Mouse (Mus musculus): ENCODE data around the gene Egfl7. TPM values are rescaled to one million over a fixed set of nuclear protein-coding genes. Genes with fewer than 3 reads are reported as not detected.

The Egfl7 gene
- polyA plus RNA-seq, 1 experiment, result 5.6 TPM

DNA sequence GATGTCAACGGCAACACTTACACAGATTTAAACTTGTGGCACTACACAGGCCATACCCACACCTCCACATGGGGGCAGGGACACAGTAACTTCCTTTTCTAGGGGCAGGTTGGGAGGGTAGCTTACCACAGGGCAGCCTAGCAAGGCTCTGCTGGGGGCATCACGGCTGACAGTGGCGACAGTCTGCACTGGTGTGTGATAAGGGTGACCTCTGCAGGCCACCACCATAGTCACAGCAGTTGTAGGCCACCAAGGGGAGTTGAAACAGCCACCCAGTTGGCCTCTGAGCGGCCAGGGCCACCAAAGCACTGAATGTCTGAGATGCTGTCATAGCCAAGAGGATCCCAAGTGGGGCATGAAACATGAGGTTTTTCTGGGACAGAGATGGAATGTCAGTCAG lies 13.6 kb upstream of the Egfl7 start:
- peaks cover 11% of the 10 kb centered on the region for H3K27me3 ChIP-seq (ENCODE audit: control insufficient read depth, insufficient read depth, insufficient read length)
- TF ChIP-seq CTCF (IDR thresholded peaks at IDR 0.05; ENCODE audit: control insufficient read depth, insufficient read depth, insufficient read length) (peak; percentile 92), CEBPB (IDR thresholded peaks at IDR 0.05; ENCODE audit: low read depth) (no peak)

DNA sequence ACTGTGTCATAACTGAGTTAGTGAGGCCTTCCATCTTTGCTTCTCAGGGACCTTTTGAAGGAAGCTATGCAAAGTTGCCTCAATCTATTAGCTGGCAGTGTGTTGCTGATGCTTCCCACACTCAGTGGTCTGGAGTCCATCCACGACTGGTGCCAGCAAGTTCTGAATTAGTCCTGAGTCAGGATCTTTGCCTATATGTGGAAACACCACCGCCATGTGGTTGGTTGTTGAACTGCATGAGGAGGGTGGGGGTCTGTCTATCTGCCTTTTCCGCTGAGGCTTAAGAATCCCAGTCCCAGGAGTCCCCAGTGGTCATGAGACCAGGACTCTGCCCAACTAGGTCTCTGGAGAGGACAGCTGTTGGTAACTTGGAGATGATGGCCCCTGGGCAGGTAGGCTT lies 9.8 kb upstream of the Egfl7 start:
- H3K79me3 ChIP-seq (ENCODE audit: low read depth), result no peaks in the 10 kb centered on the region
- TF ChIP-seq MYOD1 (IDR thresholded peaks at IDR 0.05; ENCODE audit: control insufficient read depth, insufficient read length, low read depth) (no peak), CTCF (IDR thresholded peaks at IDR 0.05; ENCODE audit: control insufficient read depth, insufficient read depth, insufficient read length) (peak; percentile 32)

More for the DNA sequence above, 13.6 kb upstream of the Egfl7 start:
- Histone ChIP-seq H3K79me2 (ENCODE audit: control insufficient read depth, insufficient read depth) (no peaks in the 10 kb centered on the region), H3ac (ENCODE audit: control insufficient read depth, insufficient read length, low read depth) (no peak overlapping the region), H3K4me3 (ENCODE audit: insufficient read depth, poor library complexity, severe bottlenecking) (no peak overlapping the region), H3K36me3 (ENCODE audit: control insufficient read depth, insufficient read depth) (no peaks in the 10 kb centered on the region), H3K79me3 (ENCODE audit: low read depth) (no peaks in the 10 kb centered on the region)

DNA sequence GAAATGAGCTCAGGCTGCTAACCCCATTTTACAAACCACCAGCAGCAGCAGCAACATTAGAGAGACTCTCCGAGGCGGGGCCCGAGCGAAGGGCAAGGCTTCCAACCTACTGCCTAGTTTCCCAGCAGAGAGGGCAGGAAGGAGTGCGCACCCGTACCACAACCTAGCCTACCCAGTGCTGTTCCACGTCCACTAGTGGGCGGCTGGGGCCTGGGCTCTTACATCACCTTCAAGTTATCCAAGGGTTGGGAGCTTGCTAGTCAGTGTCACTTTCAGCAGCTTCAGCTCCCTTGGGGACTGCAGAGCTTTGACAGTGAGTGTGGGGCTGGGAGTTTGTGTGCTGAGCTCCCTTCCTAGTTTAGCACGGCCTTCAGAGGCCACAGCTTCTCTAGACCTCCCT lies 8.4 kb upstream of the Egfl7 start:
- peaks cover 7% of the 10 kb centered on the region for H3K27me3 ChIP-seq (ENCODE audit: control insufficient read depth, insufficient read depth, insufficient read length)
- H3ac ChIP-seq (ENCODE audit: control insufficient read depth, insufficient read length, low read depth), result no peak overlapping the region
- no peaks in the 10 kb centered on the region for H3K79me2 ChIP-seq (ENCODE audit: control insufficient read depth, insufficient read depth)
- no peaks in the 10 kb centered on the region for H3K79me3 ChIP-seq (ENCODE audit: low read depth)
- no peaks in the 10 kb centered on the region for H3K36me3 ChIP-seq (ENCODE audit: control insufficient read depth, insufficient read depth)
- H3K4me3 ChIP-seq (ENCODE audit: insufficient read depth, poor library complexity, severe bottlenecking), result no peak overlapping the region
- TF ChIP-seq CTCF (IDR thresholded peaks at IDR 0.05; ENCODE audit: control insufficient read depth, insufficient read depth, insufficient read length) (no peak), CEBPB (IDR thresholded peaks at IDR 0.05; ENCODE audit: low read depth) (no peak), FOSL1 (IDR thresholded peaks at IDR 0.05; ENCODE audit: insufficient read depth, low read length, poor library complexity, severe bottlenecking) (no peak), MYOG (IDR thresholded peaks at IDR 0.05; ENCODE audit: control insufficient read depth, extremely low read depth, insufficient read length) (no peak), MYOD1 (IDR thresholded peaks at IDR 0.05; ENCODE audit: control insufficient read depth, insufficient read length, low read depth) (no peak), MAX (IDR thresholded peaks at IDR 0.05) (no peak), USF1 (IDR thresholded peaks at IDR 0.05; ENCODE audit: low read depth) (no peak)

More for the DNA sequence above, 9.8 kb upstream of the Egfl7 start:
- Histone ChIP-seq H3ac (ENCODE audit: control insufficient read depth, insufficient read length, low read depth) (no peak overlapping the region), H3K27me3 (ENCODE audit: control insufficient read depth, insufficient read depth, insufficient read length) (peaks cover 7% of the 10 kb centered on the region), H3K36me3 (ENCODE audit: control insufficient read depth, insufficient read depth) (no peaks in the 10 kb centered on the region), H3K79me2 (ENCODE audit: control insufficient read depth, insufficient read depth) (no peaks in the 10 kb centered on the region), H3K4me3 (ENCODE audit: insufficient read depth, poor library complexity, severe bottlenecking) (no peak overlapping the region)

DNA sequence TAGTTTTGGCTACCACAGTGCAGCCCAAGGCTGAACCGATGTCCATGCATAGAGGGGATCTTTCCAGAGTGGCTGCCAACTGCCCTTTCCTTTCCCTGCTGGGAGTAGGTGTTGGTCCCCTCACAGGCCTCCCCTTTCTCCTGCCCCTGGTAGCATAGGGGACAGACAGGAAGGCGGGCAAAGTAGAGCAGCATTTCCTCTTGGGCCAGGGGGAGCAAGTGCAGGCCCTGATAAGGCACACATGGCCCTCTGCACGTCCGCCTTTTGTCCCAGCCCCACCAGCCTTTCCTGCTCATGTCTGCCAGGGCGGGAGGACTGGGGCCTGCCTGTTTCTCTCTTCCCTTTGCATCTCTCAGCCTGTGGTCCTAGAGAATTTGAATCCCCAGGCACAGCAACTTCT lies 8.0 kb upstream of the Egfl7 start:
- no peaks in the 10 kb centered on the region for H3K79me2 ChIP-seq (ENCODE audit: control insufficient read depth, insufficient read depth)
- peaks cover 7% of the 10 kb centered on the region for H3K27me3 ChIP-seq (ENCODE audit: control insufficient read depth, insufficient read depth, insufficient read length)
- no peak overlapping the region for H3K4me3 ChIP-seq (ENCODE audit: insufficient read depth, poor library complexity, severe bottlenecking)
- no peak overlapping the region for H3ac ChIP-seq (ENCODE audit: control insufficient read depth, insufficient read length, low read depth)
- no peaks in the 10 kb centered on the region for H3K79me3 ChIP-seq (ENCODE audit: low read depth)
- H3K36me3 ChIP-seq (ENCODE audit: control insufficient read depth, insufficient read depth), result no peaks in the 10 kb centered on the region
- no peak for TF ChIP-seq MAX (IDR thresholded peaks at IDR 0.05)
- TF ChIP-seq CEBPB (IDR thresholded peaks at IDR 0.05; ENCODE audit: low read depth), result no peak
- no peak for TF ChIP-seq FOSL1 (IDR thresholded peaks at IDR 0.05; ENCODE audit: insufficient read depth, low read length, poor library complexity, severe bottlenecking)
- TF ChIP-seq MYOG (IDR thresholded peaks at IDR 0.05; ENCODE audit: control insufficient read depth, extremely low read depth, insufficient read length), result no peak
- no peak for TF ChIP-seq CTCF (IDR thresholded peaks at IDR 0.05; ENCODE audit: control insufficient read depth, insufficient read depth, insufficient read length)
- TF ChIP-seq MYOD1 (IDR thresholded peaks at IDR 0.05; ENCODE audit: control insufficient read depth, insufficient read length, low read depth), result no peak
- no peak for TF ChIP-seq USF1 (IDR thresholded peaks at IDR 0.05; ENCODE audit: low read depth)

DNA sequence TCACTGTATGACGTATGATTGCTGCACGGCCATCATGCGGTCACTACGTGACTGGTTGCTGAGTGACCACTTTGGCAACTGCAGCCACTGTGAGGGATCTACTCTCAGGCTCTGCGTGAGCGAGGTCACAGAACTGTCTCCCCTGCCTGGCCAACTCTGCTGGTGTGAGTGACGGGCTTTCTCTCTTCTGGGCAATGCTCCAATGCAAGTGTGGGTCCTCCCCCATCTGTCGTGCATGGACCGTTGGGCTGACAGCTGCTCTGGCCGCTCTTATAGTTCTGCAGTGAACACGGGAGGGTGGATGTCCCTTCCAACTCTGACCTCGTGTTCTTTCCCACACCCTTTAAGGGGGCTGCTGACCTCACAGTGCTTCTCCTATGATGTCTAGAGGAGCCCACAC lies 6.4 kb upstream of the Egfl7 start:
- no peaks in the 10 kb centered on the region for H3K79me2 ChIP-seq (ENCODE audit: control insufficient read depth, insufficient read depth)
- no peak for TF ChIP-seq CEBPB (IDR thresholded peaks at IDR 0.05; ENCODE audit: low read depth)
- TF ChIP-seq MYOD1 (IDR thresholded peaks at IDR 0.05; ENCODE audit: control insufficient read depth, insufficient read length, low read depth), result no peak
- TF ChIP-seq FOSL1 (IDR thresholded peaks at IDR 0.05; ENCODE audit: insufficient read depth, low read length, poor library complexity, severe bottlenecking), result no peak
- TF ChIP-seq MAX (IDR thresholded peaks at IDR 0.05), result no peak
- TF ChIP-seq USF1 (IDR thresholded peaks at IDR 0.05; ENCODE audit: low read depth), result no peak
- TF ChIP-seq CTCF (IDR thresholded peaks at IDR 0.05; ENCODE audit: control insufficient read depth, insufficient read depth, insufficient read length), result no peak
- no peak for TF ChIP-seq MYOG (IDR thresholded peaks at IDR 0.05; ENCODE audit: control insufficient read depth, extremely low read depth, insufficient read length)
- no peak overlapping the region for H3ac ChIP-seq (ENCODE audit: control insufficient read depth, insufficient read length, low read depth)
- no peak overlapping the region for H3K4me3 ChIP-seq (ENCODE audit: insufficient read depth, poor library complexity, severe bottlenecking)
- H3K27me3 ChIP-seq (ENCODE audit: control insufficient read depth, insufficient read depth, insufficient read length), result peaks cover 2% of the 10 kb centered on the region
- no peaks in the 10 kb centered on the region for H3K36me3 ChIP-seq (ENCODE audit: control insufficient read depth, insufficient read depth)
- no peaks in the 10 kb centered on the region for H3K79me3 ChIP-seq (ENCODE audit: low read depth)

DNA sequence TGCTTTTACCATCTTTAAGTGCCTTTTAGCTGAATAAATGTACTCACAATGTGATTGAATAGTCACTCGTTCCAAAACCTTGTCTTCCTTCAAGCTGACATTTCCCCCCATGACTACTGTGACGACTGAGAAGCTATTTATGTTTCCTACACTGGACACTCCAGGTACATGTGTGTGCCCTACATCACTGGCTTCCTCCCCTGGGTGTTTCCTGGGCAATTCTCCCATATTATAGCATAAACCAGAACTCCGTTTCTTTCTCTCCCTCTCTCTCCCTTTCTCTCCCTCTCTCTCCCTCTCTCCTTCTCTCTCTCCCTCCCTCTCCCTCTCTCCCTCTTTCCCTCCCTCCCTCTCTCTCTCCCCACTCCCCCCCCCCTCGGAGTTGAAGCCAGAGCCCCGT lies 6.0 kb upstream of the Egfl7 start:
- H3K79me2 ChIP-seq (ENCODE audit: control insufficient read depth, insufficient read depth), result no peaks in the 10 kb centered on the region
- no peak overlapping the region for H3ac ChIP-seq (ENCODE audit: control insufficient read depth, insufficient read length, low read depth)
- no peaks in the 10 kb centered on the region for H3K36me3 ChIP-seq (ENCODE audit: control insufficient read depth, insufficient read depth)
- H3K27me3 ChIP-seq (ENCODE audit: control insufficient read depth, insufficient read depth, insufficient read length), result peaks cover 1% of the 10 kb centered on the region
- no peak overlapping the region for H3K4me3 ChIP-seq (ENCODE audit: insufficient read depth, poor library complexity, severe bottlenecking)
- TF ChIP-seq MAX (IDR thresholded peaks at IDR 0.05) (no peak), USF1 (IDR thresholded peaks at IDR 0.05; ENCODE audit: low read depth) (no peak), MYOG (IDR thresholded peaks at IDR 0.05; ENCODE audit: control insufficient read depth, extremely low read depth, insufficient read length) (no peak), CEBPB (IDR thresholded peaks at IDR 0.05; ENCODE audit: low read depth) (no peak)
- no peaks in the 10 kb centered on the region for H3K79me3 ChIP-seq (ENCODE audit: low read depth)

Measured in C2C12 (cell line).